Mouse (Mus musculus) forebrain, embryonic 16.5 days (tissue): ENCODE data around the gene Mfge8. TPM values are rescaled to one million over a fixed set of nuclear protein-coding genes. Genes with fewer than 3 reads are reported as not detected.

Experiments used
- ATAC-seq: fragments of 200-750 bp; cut with Nextera tagmentation; 2 replicates; pipeline ENCODE4 v1.8.0; 2017; ENCODE audit warnings: mild to moderate bottlenecking, moderate library complexity
- H3K27ac ChIP-seq: fragments of 300-500 bp; sonication (generic); 2 replicates; pipeline ENCODE4 v1.5.1; 2014; ENCODE audit warnings: low read length, control low read depth
- H3K27me3 ChIP-seq: fragments of 300-500 bp; sonication (generic); replicated peaks from 2 replicates; pipeline ENCODE4 v1.6.1; 2014; ENCODE audit warnings: low read length; ENCODE audit not compliant: control insufficient read depth, insufficient read depth
- H3K36me3 ChIP-seq: fragments of 300-500 bp; sonication (generic); 2 replicates; pipeline ENCODE4 v1.6.1; 2014; ENCODE audit not compliant: control insufficient read depth, insufficient read depth
- H3K4me1 ChIP-seq: fragments of 300-500 bp; sonication (generic); replicated peaks from 2 replicates; pipeline ENCODE4 v1.6.1; 2014; ENCODE audit warnings: low read length; ENCODE audit not compliant: control insufficient read depth, insufficient read depth
- H3K4me2 ChIP-seq: fragments of 300-500 bp; sonication (generic); 2 replicates; pipeline ENCODE4 v1.6.1; 2014; ENCODE audit warnings: mild to moderate bottlenecking, low read length, control low read depth
- H3K4me3 ChIP-seq: fragments of 300-500 bp; sonication (generic); replicated peaks from 2 replicates; pipeline ENCODE4 v1.5.1; 2014; ENCODE audit warnings: mild to moderate bottlenecking, low read length, control low read depth
- H3K9ac ChIP-seq: fragments of 300-500 bp; sonication (generic); replicated peaks from 2 replicates; pipeline ENCODE4 v1.6.1; 2014; ENCODE audit warnings: low read depth, low read length, control low read depth
- H3K9me3 ChIP-seq: fragments of 300-500 bp; sonication (generic); 2 replicates; pipeline ENCODE4 v1.6.1; 2016; ENCODE audit warnings: low read length; ENCODE audit not compliant: control insufficient read depth
- WGBS: fragments of 180-500 bp; shearing (Covaris S2); extraction: QIAGEN DNeasy Blood & Tissue Kit; methylation state at CpG from one replicate; pipeline ENCODE4 v1.1.7; 2014; 5-methylcytosine and 5-hydroxymethylcytosine counted together
- polyA plus RNA-seq: library from polyadenylated mRNA; unstranded; fragments of >200 nt; fragmentation: Nextera tagmentation; extraction: Ambion mirVana; gene quantifications from 2 replicates; pipeline ENCODE4 v1.2.1, GENCODE M21; 2015

The Mfge8 gene
- 185 and 210 TPM in 2 replicates for polyA plus RNA-seq

- Histone ChIP-seq H3K4me2 (peak within 1 kb of the TSS; percentile 90), H3K4me3 (peak within 1 kb of the TSS; percentile 61), H3K9me3 (no peaks in the 10 kb centered on the region), H3K27me3 (no peaks in the 10 kb centered on the region), H3K36me3 (no peaks in the 10 kb centered on the region), H3K9ac (peak within 1 kb of the TSS; percentile 63), H3K27ac (no peak within 1 kb of the TSS), H3K4me1 (peaks cover 19% of the 10 kb centered on the region)
- ATAC-seq = peak; percentile 93
- 0% methylated on average over 39 of the region's 39 CpGs for WGBS
Observed at GRCm38 (mm10) chr7:79148711-79149266, at the start of gene Mfge8. TSS of gene Mfge8 (minus strand) at chr7:79149060.

DNA sequence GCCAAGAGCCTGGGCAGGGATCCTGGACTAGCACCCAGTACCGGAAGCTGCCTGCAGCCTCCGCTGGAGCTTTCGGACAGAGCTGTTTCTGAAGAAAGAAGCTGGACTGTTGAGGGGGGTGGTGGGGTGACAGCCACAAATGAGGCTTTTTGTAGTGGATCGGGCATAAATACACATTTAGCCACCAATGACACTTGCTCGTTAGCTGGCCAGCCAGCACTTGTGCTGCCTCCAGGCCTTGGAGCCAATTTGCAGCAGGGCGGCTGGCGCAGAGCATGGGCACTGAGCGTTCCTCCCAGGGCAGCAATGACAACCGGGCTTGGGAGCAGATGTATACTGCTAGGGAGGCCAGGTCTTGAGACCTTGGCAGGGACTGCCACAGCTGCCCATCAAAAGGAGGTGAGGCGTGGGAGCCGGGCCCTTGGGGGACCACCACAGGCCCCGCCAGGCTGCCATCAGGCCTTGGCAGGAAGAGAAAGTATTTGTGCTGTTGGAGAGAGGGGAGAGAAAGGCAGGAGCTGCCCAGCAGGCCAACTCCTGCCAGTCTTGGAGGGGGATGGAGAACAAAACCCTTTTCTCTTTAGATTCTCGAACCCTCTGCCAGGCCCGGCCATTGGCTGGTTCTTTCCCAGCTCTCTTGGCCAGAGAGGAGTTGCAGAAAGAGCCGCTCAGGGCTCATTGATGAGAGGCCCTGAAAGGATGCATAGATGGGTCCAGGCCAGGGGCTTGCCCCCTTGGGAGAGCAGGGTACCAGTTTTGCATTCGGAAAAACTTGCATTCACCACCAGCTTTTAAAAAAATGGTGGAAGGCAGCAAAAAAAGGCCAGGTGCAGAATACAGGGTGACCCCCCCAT lies 45.9 kb upstream of the Mfge8 start:
- no peaks in the 10 kb centered on the region for H3K9me3 ChIP-seq
- WGBS = 20% methylated on average over 16 of the region's 16 CpGs
- no peaks in the 10 kb centered on the region for H3K27me3 ChIP-seq
- H3K4me1 ChIP-seq = peaks cover 11% of the 10 kb centered on the region
- no peak overlapping the region for H3K4me3 ChIP-seq
- peak; percentile 98 for ATAC-seq
- H3K27ac ChIP-seq = peak overlapping the region; percentile 61
- H3K4me2 ChIP-seq = no peak overlapping the region
- peak overlapping the region; percentile 40 for H3K9ac ChIP-seq
- H3K36me3 ChIP-seq = no peaks in the 10 kb centered on the region

- WGBS = 64% methylated on average over 5 of the region's 5 CpGs
- no peaks in the 10 kb centered on the region for H3K36me3 ChIP-seq
Observed at GRCm38 (mm10) chr7:79193936-79194335, 45.1 kb upstream of the Mfge8 start.

GRCm38 (mm10) chr7:79191501-79191900 lies 42.6 kb upstream of the Mfge8 start:
- no peak for ATAC-seq
- no peak overlapping the region for H3K27ac ChIP-seq
- no peak overlapping the region for H3K9ac ChIP-seq
- peaks cover 11% of the 10 kb centered on the region for H3K4me1 ChIP-seq
- no peak overlapping the region for H3K4me2 ChIP-seq
- H3K27me3 ChIP-seq = no peaks in the 10 kb centered on the region
- H3K36me3 ChIP-seq = no peaks in the 10 kb centered on the region
- WGBS = 31% methylated on average over 5 of the region's 5 CpGs
- no peaks in the 10 kb centered on the region for H3K9me3 ChIP-seq
- H3K4me3 ChIP-seq = no peak overlapping the region

More at GRCm38 (mm10) chr7:79193936-79194335, 45.1 kb upstream of the Mfge8 start:
- Histone ChIP-seq H3K27ac (peak overlapping the region; percentile 61), H3K4me2 (no peak overlapping the region), H3K9me3 (no peaks in the 10 kb centered on the region), H3K9ac (peak overlapping the region; percentile 4; the same call in 1 of the 2 replicates), H3K4me3 (no peak overlapping the region), H3K27me3 (no peaks in the 10 kb centered on the region), H3K4me1 (peaks cover 11% of the 10 kb centered on the region)
- no peak for ATAC-seq

- Histone ChIP-seq H3K4me1 (peaks cover 11% of the 10 kb centered on the region), H3K9me3 (no peaks in the 10 kb centered on the region), H3K9ac (no peak overlapping the region), H3K4me2 (no peak overlapping the region), H3K27me3 (no peaks in the 10 kb centered on the region), H3K36me3 (no peaks in the 10 kb centered on the region), H3K4me3 (no peak overlapping the region), H3K27ac (no peak overlapping the region)
- WGBS = 49% methylated on average over 3 of the region's 3 CpGs
- no peak for ATAC-seq
Observed at GRCm38 (mm10) chr7:79190592-79190991, 41.7 kb upstream of the Mfge8 start.

DNA sequence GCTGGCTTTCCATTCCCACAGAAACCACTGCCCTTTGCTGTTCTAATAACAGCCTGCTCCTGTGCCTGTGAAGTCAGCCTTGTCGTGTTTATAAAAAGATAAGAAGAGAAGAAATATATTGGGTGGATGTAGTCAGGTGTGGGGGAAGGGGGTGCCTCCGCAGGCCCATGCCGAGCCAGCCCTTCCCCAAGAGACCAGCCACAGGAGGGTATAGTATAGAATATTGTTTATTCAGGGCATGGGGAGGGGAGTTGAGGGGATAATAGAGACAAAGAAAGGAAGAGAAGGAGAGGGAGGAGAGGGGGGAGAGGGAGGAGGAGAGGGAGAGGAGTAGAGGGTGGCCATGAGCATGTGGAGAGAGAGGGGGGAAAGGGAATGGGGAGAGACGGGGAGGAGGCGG lies 40.4 kb upstream of the Mfge8 start:
- WGBS = 23% methylated on average over 3 of the region's 5 CpGs
- Histone ChIP-seq H3K9me3 (no peaks in the 10 kb centered on the region), H3K9ac (no peak overlapping the region), H3K4me3 (no peak overlapping the region), H3K27me3 (no peaks in the 10 kb centered on the region), H3K4me2 (no peak overlapping the region), H3K27ac (no peak overlapping the region), H3K36me3 (no peaks in the 10 kb centered on the region), H3K4me1 (0 out of 2 replicates have a peak, but pooled peaks cover 2% of the 10 kb centered on the region)
- no peak for ATAC-seq

- H3K27me3 ChIP-seq = no peaks in the 10 kb centered on the region
- no peak overlapping the region for H3K27ac ChIP-seq
- no peaks in the 10 kb centered on the region for H3K36me3 ChIP-seq
- no peak overlapping the region for H3K9ac ChIP-seq
- H3K4me2 ChIP-seq = no peak overlapping the region
- no peak for ATAC-seq
- H3K4me3 ChIP-seq = no peak overlapping the region
- 0 out of 2 replicates have a peak, but pooled peaks cover 2% of the 10 kb centered on the region for H3K4me1 ChIP-seq
- 94% methylated on average over 2 of the region's 2 CpGs for WGBS
- no peaks in the 10 kb centered on the region for H3K9me3 ChIP-seq
Observed at GRCm38 (mm10) chr7:79187591-79187990, 38.7 kb upstream of the Mfge8 start.

GRCm38 (mm10) chr7:79183417-79183816 lies 34.6 kb upstream of the Mfge8 start:
- Histone ChIP-seq H3K27ac (no peak overlapping the region), H3K4me1 (no peaks in the 10 kb centered on the region), H3K9ac (no peak overlapping the region), H3K9me3 (no peaks in the 10 kb centered on the region), H3K4me2 (no peak overlapping the region), H3K4me3 (no peak overlapping the region), H3K27me3 (no peaks in the 10 kb centered on the region), H3K36me3 (no peaks in the 10 kb centered on the region)
- 33% methylated on average over 1 of the region's 1 CpGs for WGBS
- ATAC-seq = no peak

GRCm38 (mm10) chr7:79173800-79174199 lies 24.9 kb upstream of the Mfge8 start:
- H3K9ac ChIP-seq = no peak overlapping the region
- WGBS = 87% methylated on average over 3 of the region's 3 CpGs
- H3K27ac ChIP-seq = no peak overlapping the region
- H3K27me3 ChIP-seq = no peaks in the 10 kb centered on the region
- H3K4me3 ChIP-seq = no peak overlapping the region
- H3K4me2 ChIP-seq = no peak overlapping the region
- no peaks in the 10 kb centered on the region for H3K36me3 ChIP-seq
- ATAC-seq = no peak
- H3K4me1 ChIP-seq = no peaks in the 10 kb centered on the region
- H3K9me3 ChIP-seq = no peaks in the 10 kb centered on the region
